Mouse (Mus musculus) adrenal gland, adult (tissue): ENCODE data around the gene Ugt1a6a.

ENCODE experiments used
- DNase-seq, 2 experiments: peaks; one replicate each; pipeline ENCODE4 v3.0.0; 2022 to 2023; ENCODE audit warnings: low spot score in 1 of 2; ENCODE audit not compliant: inconsistent age in 2 of 2

Gene Ugt1a6a

DNA sequence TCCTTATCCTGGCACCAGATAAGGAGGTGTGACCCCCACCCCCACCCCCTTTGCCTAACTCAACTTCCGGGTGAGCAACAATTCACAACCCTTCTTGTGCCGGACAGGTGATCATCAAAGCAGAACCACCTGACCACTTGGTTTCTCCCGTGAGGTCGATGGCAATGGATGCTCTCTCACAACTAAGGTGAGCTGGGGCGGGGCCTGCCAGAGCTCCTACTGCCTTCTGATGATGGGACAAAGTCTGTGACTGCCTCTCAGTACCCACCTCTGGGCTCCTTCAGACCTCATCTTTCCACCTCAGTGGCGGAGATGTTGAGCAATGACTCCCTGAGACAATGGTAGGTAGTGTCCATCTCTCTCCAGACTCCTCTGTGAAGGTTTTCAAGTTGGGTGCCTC is 111.3 kb downstream of the Ugt1a6a start:
- DNase-seq, result no peak

GRCm38 (mm10) chr1:88246386-88246785 is 111.8 kb downstream of the Ugt1a6a start:
- DNase-seq, result no peak

GRCm38 (mm10) chr1:88247660-88248059 is 113.1 kb downstream of the Ugt1a6a start:
- no peak for DNase-seq

- no peak for DNase-seq
These were observed 114.0 kb downstream of the Ugt1a6a start for GRCm38 (mm10) chr1:88248658-88249057.

- no peak for DNase-seq
These were observed 115.0 kb downstream of the Ugt1a6a start for GRCm38 (mm10) chr1:88249596-88249995.

DNA sequence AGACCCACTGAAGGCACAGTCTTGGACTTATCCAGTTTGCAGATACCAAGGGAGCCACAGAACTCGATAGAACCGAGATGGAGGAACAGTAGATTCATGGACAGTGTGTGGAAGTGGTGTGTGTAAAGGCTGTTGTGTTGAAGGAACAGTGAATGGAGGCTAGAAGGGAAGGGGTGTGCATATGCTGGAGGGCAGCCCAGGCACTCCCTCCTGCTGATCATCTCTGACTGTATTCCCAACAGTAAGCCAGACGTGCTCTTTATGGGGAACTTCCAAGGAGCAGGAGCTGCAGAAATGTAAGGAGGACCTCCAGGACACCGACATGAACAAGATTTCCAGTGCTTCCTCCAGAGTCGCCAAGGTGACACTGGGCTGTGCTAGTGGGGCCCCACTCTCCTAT is 115.4 kb downstream of the Ugt1a6a start:
- no peak for DNase-seq

- no peak for DNase-seq
These were observed 118.5 kb downstream of the Ugt1a6a start for GRCm38 (mm10) chr1:88253106-88253505.

- DNase-seq, result no peak
These were observed 118.9 kb downstream of the Ugt1a6a start for GRCm38 (mm10) chr1:88253540-88253939.

DNA sequence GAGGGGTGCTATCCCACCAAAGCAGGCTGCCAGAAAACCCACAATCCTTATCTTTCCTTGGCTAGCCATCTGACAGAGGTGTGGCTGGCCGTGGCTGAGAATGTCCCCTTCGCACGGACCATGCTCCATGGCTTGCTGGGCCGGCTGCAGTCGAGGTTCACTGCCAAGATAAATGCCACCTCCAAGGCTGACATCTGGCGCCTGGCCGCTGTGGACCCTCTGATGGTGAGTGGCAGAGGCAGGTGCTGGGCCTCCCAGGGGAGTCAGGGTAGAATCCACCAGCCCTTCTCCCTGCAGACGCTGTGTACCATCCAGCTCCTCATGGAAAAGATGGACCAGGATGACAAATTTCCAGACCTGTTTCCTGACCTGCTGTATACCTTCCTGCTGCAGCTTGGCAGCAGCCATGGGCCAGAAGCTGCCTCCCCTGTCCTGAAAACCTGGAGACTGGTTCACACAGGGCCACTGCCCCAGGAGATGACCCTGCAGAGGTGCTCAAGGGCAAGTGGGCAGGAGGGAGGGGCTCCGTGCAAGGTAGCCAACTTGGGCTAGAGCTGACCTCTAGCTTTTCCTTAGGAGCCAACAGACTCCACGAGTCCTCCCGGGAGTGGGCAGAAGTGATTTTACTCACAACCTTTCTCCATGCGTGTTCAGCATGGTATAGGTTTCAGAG is 120.3 kb downstream of the Ugt1a6a start:
- peak in 1 of 2 experiments; percentile 31 for DNase-seq

- no peak for DNase-seq
These were observed 120.9 kb downstream of the Ugt1a6a start for GRCm38 (mm10) chr1:88255466-88255857.

DNA sequence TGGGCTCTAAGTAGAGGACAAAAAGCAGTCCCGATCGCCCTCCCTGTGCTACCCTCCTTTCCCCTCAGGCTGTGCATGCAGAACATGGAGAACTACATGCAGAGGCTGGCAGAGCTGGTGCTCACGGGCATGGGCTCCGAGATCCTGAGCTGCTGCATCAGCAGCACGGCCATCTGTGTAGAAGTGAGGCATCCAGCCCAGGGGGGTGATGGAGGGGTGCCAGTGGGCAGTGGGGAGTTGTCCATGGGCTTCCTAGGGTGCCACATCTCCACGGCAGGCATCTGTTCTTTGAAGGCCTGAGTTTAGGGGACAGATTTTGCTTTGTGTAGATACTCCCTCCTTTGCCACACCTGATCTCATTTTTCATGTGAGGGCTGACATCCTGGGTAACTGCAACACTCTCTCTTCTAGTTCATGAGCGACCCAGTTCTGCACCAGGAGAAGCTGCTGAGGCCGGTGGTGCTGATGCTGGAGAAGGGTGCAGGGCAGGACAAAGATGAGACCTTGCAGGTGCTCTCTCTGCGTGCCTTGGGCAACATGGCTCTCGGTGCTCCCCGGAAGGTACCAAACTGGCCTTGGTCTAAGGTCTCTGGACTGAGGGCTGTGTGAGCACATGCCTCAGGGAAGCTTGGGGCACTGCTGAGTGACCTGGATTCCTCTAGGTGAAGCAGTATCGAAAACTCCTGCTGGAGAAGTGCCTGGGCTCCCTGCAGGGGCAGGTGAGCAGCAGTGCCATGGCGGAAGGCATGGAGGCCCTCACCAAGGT is 121.6 kb downstream of the Ugt1a6a start:
- DNase-seq, result no peak

GRCm38 (mm10) chr1:88256886-88257663 is 122.5 kb downstream of the Ugt1a6a start:
- DNase-seq, result peak in 1 of 2 experiments; percentile 72

GRCm38 (mm10) chr1:88257681-88258080 is 123.1 kb downstream of the Ugt1a6a start:
- peak in 1 of 2 experiments; percentile 60 for DNase-seq

- DNase-seq, result peak in 1 of 2 experiments; percentile 54
These were observed 123.8 kb downstream of the Ugt1a6a start for GRCm38 (mm10) chr1:88258361-88258760.

DNA sequence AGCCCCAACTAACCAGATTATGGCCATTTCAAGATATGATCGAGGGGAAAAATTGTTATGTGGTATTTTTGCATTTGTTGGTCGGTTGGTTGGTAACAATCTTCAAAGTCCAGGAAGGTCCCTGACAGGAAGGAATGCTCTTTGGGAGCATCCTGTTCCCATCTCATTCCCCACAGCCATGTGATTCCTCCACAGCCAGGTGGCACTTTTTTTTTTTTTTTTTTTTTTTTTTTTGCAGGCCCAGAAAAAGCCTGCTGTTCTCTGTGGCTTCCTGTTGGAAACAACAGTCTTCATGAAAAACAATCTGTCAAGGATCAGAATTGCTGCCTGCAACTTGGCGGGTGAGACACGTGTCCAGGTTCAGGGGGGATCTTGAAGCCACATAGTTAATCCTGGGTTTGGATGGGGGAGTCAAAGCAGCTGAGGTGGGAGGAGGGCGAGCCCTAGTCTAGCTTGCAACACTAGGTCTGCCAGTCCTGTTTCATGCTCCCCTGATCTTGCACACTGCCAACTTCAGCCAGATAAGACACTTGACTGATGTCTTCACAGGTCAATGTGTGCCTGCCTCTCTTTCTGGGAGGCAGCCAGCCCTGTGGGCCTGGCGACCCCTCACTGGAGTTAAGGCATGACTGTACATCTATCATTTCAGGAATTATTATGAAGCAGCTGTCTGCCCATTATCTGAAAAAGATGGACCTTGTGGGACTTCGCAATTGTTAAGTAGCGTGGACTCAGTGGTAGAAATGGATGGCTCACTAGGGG is 124.5 kb downstream of the Ugt1a6a start:
- peak; percentile 55 to 83 for DNase-seq

GRCm38 (mm10) chr1:88259643-88260024 is 125.0 kb downstream of the Ugt1a6a start:
- DNase-seq, result no peak

- DNase-seq, result peak in 1 of 2 experiments; percentile 80
These were observed 125.5 kb downstream of the Ugt1a6a start for GRCm38 (mm10) chr1:88260114-88260513.

DNA sequence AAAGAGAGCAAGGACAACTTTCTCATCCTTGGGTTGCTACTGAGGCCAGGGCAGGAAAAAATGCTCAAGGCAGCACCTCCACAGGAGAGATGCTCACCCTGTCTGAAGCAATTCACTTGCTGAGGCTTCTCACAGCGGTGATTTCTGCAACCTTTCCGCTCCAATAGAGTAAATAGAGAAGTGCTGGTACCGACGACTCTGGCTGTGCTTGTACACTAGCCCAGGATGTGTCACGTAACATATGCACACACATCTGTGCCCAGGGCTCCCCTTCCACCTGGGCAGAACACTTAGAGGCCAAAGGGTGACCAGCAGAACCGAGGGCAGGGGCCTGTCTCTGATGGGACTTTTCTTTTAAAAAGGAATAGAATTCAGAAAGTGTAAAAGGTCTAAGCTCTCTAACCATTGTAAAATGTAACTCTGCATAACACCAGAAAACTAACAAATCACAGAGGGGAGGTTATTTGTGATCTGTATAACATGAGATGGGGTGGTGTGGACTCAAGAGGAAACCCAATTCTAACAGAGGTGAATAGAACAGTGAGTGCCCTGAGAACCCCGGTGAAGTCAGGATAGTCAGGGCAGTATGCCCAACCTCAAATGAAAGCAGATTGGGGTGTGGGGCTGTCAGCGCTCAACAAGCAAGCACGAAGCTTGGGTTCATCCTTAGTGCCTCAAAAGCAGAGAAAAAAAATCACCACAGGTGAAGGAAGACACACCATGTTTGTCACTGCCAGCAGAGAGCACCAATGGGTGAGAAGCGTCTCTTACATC is 126.2 kb downstream of the Ugt1a6a start:
- peak in 1 of 2 experiments; percentile 62 for DNase-seq

- peak in 1 of 2 experiments; percentile 71 for DNase-seq
These were observed 127.1 kb downstream of the Ugt1a6a start for GRCm38 (mm10) chr1:88261706-88262105.

DNA sequence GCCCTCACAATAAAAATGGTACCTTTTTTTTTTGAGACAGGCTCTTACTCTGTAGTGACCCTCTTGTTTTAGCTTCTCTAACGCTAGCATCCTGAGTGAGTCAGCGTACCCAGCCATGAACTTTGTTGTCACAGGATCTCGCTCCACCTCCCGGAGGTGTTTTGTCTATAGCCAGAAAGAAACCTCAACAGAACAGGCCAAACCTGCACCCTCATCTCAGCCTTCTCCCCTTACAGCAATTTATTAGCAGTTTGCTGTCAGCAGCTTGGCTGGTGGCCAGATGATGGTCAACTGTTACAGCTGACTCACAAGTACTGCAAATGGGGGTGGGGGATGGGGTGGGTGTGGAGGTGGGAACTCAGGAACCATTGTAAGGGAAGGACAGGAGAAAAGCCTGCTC is 127.6 kb downstream of the Ugt1a6a start:
- DNase-seq, result peak; percentile 82 to 92
